28 mouse cellular contexts compared by ENCODE assay signal in the genomic region with DNA sequence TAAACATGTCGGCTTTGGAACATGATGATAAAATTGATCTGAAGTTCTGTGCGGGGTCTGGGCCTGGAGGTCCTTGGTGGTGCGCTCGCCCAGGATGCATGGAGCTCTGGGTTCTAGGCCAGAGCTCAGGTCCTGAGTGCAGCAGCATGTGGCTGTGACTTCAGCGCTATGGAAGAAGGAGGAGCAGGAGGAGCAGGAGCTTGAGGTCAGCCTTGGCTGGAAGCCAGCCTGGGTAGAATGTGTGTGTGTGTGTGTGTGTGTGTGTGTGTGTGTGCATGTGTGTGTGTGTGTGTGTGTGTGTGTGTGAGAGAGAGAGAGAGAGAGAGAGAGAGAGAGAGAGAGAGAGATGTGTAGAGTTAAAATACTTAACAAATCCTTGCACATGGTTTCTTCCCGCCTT. TPM values are rescaled to one million over a fixed set of nuclear protein-coding genes. Genes with fewer than 3 reads are reported as not detected.
DNase-seq lines count a peak whose midpoint lies in the region; ATAC-seq and TF ChIP-seq lines count a peak whose summit lies in the region.
"Had no signal": no experiment of that assay in that cellular context is flagged by ENCODE, and none has a peak within 500 bp of the region (broad histone marks: within the 10 kb centered on the region; RNA-seq: fewer than 3 reads in every experiment).

No protein-coding gene starts in this region.

- WGBS in lung, embryonic 14.5 days = 68% methylated on average over 6 of the region's 6 CpGs
- 72% methylated on average over 6 of the region's 6 CpGs for WGBS in cerebellum, adult 2 months

- H3K27me3 ChIP-seq in lung, embryonic 14.5 days (ENCODE audit: insufficient read depth, low read length) = no peaks in the 10 kb centered on the region
- H3K27me3 ChIP-seq in cerebellum, adult 2 months (ENCODE audit: control insufficient read depth, insufficient read depth, low read length) = no peaks in the 10 kb centered on the region
- H3K27me3 ChIP-seq: CH12.LX; forebrain, embryonic 13.5 days had no signal

- H3K9me3 ChIP-seq in lung, embryonic 14.5 days (ENCODE audit: low read depth, low read length) = no peaks in the 10 kb centered on the region
- H3K9me3 ChIP-seq: forebrain, embryonic 10.5 days; forebrain, embryonic 13.5 days; G1E; heart, embryonic 10.5 days; heart, embryonic 13.5 days had no signal

- H3K4me3 ChIP-seq in lung, embryonic 14.5 days (ENCODE audit: low read depth, low read length) = no peak overlapping the region
- no peak overlapping the region for H3K4me3 ChIP-seq in cerebellum, adult 2 months (replicated peaks; ENCODE audit: insufficient read depth, low read depth, low read length)
- H3K4me3 ChIP-seq: forebrain, embryonic 10.5 days; forebrain, embryonic 13.5 days; heart, adult 2 months; heart, embryonic 10.5 days; heart, embryonic 13.5 days had no signal

- no peak for TF ChIP-seq POLR2A in brain, embryonic 14.5 days (IDR thresholded peaks at IDR 0.05; ENCODE audit: borderline replicate concordance, extremely low read depth, insufficient read depth, insufficient read length, poor library complexity, severe bottlenecking)
- TF ChIP-seq POLR2A in cerebellum, adult 2 months (IDR thresholded peaks at IDR 0.05; ENCODE audit: borderline replicate concordance, insufficient read depth, low read length) = no peak

- H3K9ac ChIP-seq in lung, embryonic 14.5 days = no peak overlapping the region
- H3K9ac ChIP-seq: forebrain, embryonic 13.5 days; heart, embryonic 13.5 days; hindbrain, embryonic 14.5 days had no signal

- DNase-seq in lung, embryonic 14.5 days = peak; percentile 40
- DNase-seq in lung, postnatal 4 days = no peak
- DNase-seq in 3134 (ENCODE audit: extremely low read depth, insufficient read length, low spot score) = peak; percentile 19
- DNase-seq in 416B (ENCODE audit: low read depth) = peak; percentile 69
- DNase-seq in brain, embryonic 14.5 days (ENCODE audit: low read depth) = peak; percentile 31
- DNase-seq in cerebellum, adult 2 months = no peak
- DNase-seq: adrenal gland, postnatal 36 days; B cell, adult 2 months; cerebellum, adult 11 months; cerebellum, adult 8-10 months; cerebellum, postnatal 10 days; gastrocnemius, postnatal 10 days; gastrocnemius, postnatal 36 days; heart, adult 2 months; heart, postnatal 14 days; heart, postnatal 4 days had no signal

- no peak for ATAC-seq in lung, embryonic 14.5 days (ENCODE audit: insufficient read depth)
- ATAC-seq: activated CD4-positive, CD25-positive, alpha-beta regulatory T cell, adult 4 months; forebrain, embryonic 13.5 days; forebrain, embryonic 16.5 days; hindbrain, postnatal 0 days; inflammation-experienced regulatory T-cells, adult 6 months; intestine, embryonic 16.5 days had no signal

- no peaks in the 10 kb centered on the region for H3K4me1 ChIP-seq in lung, embryonic 14.5 days (ENCODE audit: insufficient read depth)
- no peaks in the 10 kb centered on the region for H3K4me1 ChIP-seq in cerebellum, adult 2 months (ENCODE audit: control insufficient read depth, insufficient read depth, low read length)
- H3K4me1 ChIP-seq: forebrain, embryonic 13.5 days; heart, embryonic 13.5 days had no signal

- no peaks in the 10 kb centered on the region for H3K36me3 ChIP-seq in lung, embryonic 14.5 days (ENCODE audit: insufficient read depth)
- H3K36me3 ChIP-seq: forebrain, embryonic 10.5 days; G1E; heart, embryonic 10.5 days; heart, embryonic 13.5 days had no signal

- TF ChIP-seq CTCF in lung, embryonic 14.5 days (IDR thresholded peaks at IDR 0.05; ENCODE audit: low read depth) = no peak
- no peak for TF ChIP-seq CTCF in brain, embryonic 14.5 days (IDR thresholded peaks at IDR 0.05; ENCODE audit: borderline replicate concordance, extremely low read depth, insufficient read depth, insufficient read length)
- no peak for TF ChIP-seq CTCF in cerebellum, adult 2 months (IDR thresholded peaks at IDR 0.05; ENCODE audit: borderline replicate concordance, insufficient read depth, low read depth, low read length)

- no peak overlapping the region for H3K4me2 ChIP-seq in lung, embryonic 14.5 days
- H3K4me2 ChIP-seq: forebrain, embryonic 13.5 days; heart, embryonic 13.5 days; hindbrain, embryonic 14.5 days had no signal

- no peak overlapping the region for H3K27ac ChIP-seq in lung, embryonic 14.5 days (ENCODE audit: low read depth)
- H3K27ac ChIP-seq in cerebellum, adult 2 months (ENCODE audit: insufficient read depth, low read length) = no peak overlapping the region
- H3K27ac ChIP-seq: forebrain, embryonic 10.5 days; forebrain, embryonic 13.5 days; heart, adult 2 months; heart, embryonic 10.5 days; heart, embryonic 13.5 days; hindbrain, embryonic 14.5 days; hindbrain, postnatal 0 days had no signal

RNA-seq across cellular contexts. Expression of a gene that starts 16.9 kb away (rescaled TPM):
- 93.8 and 105 TPM in 2 replicates for polyA plus RNA-seq in lung, embryonic 14.5 days (2014; fragmentation: Nextera tagmentation; extraction: Ambion mirVana)
- polyA plus RNA-seq in brain, embryonic 14.5 days (2012; rRNA removed) = 146 and 176 TPM in 2 replicates
- 122 and 125 TPM in 2 replicates for polyA plus RNA-seq in cerebellum, adult 2 months (2012; rRNA removed)

RNA-seq across cellular contexts. Expression of a gene that starts 28.2 kb away (rescaled TPM):
- polyA plus RNA-seq in lung, embryonic 14.5 days (2014; fragmentation: Nextera tagmentation; extraction: Ambion mirVana) = 0.57 and 0.76 TPM in 2 replicates
- 4.0 TPM in 2 replicates for polyA plus RNA-seq in brain, embryonic 14.5 days (2012; rRNA removed)
- polyA plus RNA-seq in cerebellum, adult 2 months (2012; rRNA removed) = 1.2 and 1.4 TPM in 2 replicates
- polyA plus RNA-seq: G1E had no signal

RNA-seq across cellular contexts. Expression of a gene that starts 29.5 kb away (rescaled TPM):
- 55.1 and 63.1 TPM in 2 replicates for polyA plus RNA-seq in lung, embryonic 14.5 days (2014; fragmentation: Nextera tagmentation; extraction: Ambion mirVana)
- polyA plus RNA-seq in brain, embryonic 14.5 days (2012; rRNA removed) = 70.4 and 77.2 TPM in 2 replicates
- polyA plus RNA-seq in cerebellum, adult 2 months (2012; rRNA removed) = 86.0 and 88.7 TPM in 2 replicates

RNA-seq across cellular contexts. Expression of a gene that starts 43.0 kb away (rescaled TPM):
- 2,014 and 2,172 TPM in 2 replicates for polyA plus RNA-seq in lung, embryonic 14.5 days (2014; fragmentation: Nextera tagmentation; extraction: Ambion mirVana)
- polyA plus RNA-seq in brain, embryonic 14.5 days (2012; rRNA removed) = 1,808 and 2,187 TPM in 2 replicates
- 1,004 and 1,008 TPM in 2 replicates for polyA plus RNA-seq in cerebellum, adult 2 months (2012; rRNA removed)

RNA-seq across cellular contexts. Expression of a gene that starts 46.6 kb away (rescaled TPM):
- 198 and 201 TPM in 2 replicates for polyA plus RNA-seq in lung, embryonic 14.5 days (2014; fragmentation: Nextera tagmentation; extraction: Ambion mirVana)
- polyA plus RNA-seq in brain, embryonic 14.5 days (2012; rRNA removed) = 101 and 119 TPM in 2 replicates
- 154 and 169 TPM in 2 replicates for polyA plus RNA-seq in cerebellum, adult 2 months (2012; rRNA removed)

Comparison
In these comparisons a context has a peak if more than half of its experiments do, and no peak if none do; other contexts are left out.
1. DNase-seq: peak in lung, embryonic 14.5 days (single experiment), 3134 (single experiment), 416B (single experiment) and brain, embryonic 14.5 days (single experiment); none in lung, postnatal 4 days (0 of 2) and cerebellum, adult 2 months (0 of 2).